Mouse (Mus musculus) kidney, postnatal 0 days (tissue): ENCODE measurements around the gene Arhgap25. TPM values are rescaled to one million over a fixed set of nuclear protein-coding genes. Genes with fewer than 3 reads are reported as not detected.
"Not testable (repeated sequence)": the region's sequence is repeated elsewhere in the genome, so short reads cannot be mapped to it uniquely, and the experiment has no call there.

Experiments
- ATAC-seq: fragments of 200-750 bp; cut with Nextera tagmentation; replicated peaks from 2 replicates; pipeline ENCODE4 v1.8.0; 2017; ENCODE audit warnings: low read depth, moderate number of reproducible peaks, moderate TSS enrichment, moderate library complexity; ENCODE audit not compliant: low FRiP score
- DNase-seq: peaks from one replicate; pipeline ENCODE4 v3.0.0-alpha.2; 2016; ENCODE audit warnings: low spot score
- H3K27ac ChIP-seq: fragments of 300-500 bp; sonication (generic); 2 replicates; pipeline ENCODE4 v1.5.1; 2014; ENCODE audit warnings: mild to moderate bottlenecking
- H3K27me3 ChIP-seq: fragments of 300-500 bp; sonication (generic); 2 replicates; pipeline ENCODE4 v1.6.1; 2014; ENCODE audit warnings: low read length, mixed read lengths; ENCODE audit not compliant: insufficient read depth
- H3K36me3 ChIP-seq: fragments of 300-500 bp; sonication (generic); 2 replicates; pipeline ENCODE4 v1.6.1; 2014; ENCODE audit warnings: low read length, mixed read lengths; ENCODE audit not compliant: insufficient read depth
- H3K4me1 ChIP-seq: fragments of 300-500 bp; sonication (generic); replicated peaks from 2 replicates; pipeline ENCODE4 v1.6.1; 2014; ENCODE audit warnings: antibody characterized with exemption, low read length, mixed read lengths; ENCODE audit not compliant: insufficient read depth
- H3K4me2 ChIP-seq: fragments of 300-500 bp; sonication (generic); 2 replicates; pipeline ENCODE4 v1.6.1; 2014; ENCODE audit warnings: mild to moderate bottlenecking, low read length, moderate library complexity, mixed read lengths
- H3K4me3 ChIP-seq: fragments of 300-500 bp; sonication (generic); replicated peaks from 2 replicates; pipeline ENCODE4 v1.5.1; 2014; ENCODE audit warnings: low read depth, low read length
- H3K9ac ChIP-seq: fragments of 300-500 bp; sonication (generic); 2 replicates; pipeline ENCODE4 v1.6.1; 2014; ENCODE audit warnings: low read depth, low read length
- H3K9me3 ChIP-seq: fragments of 300-500 bp; sonication (generic); replicated peaks from 2 replicates; pipeline ENCODE4 v1.6.1; 2016; ENCODE audit warnings: low read length, inconsistent platforms, mixed read lengths
- CTCF ChIP-seq: IDR thresholded peaks from 2 replicates; pipeline ENCODE4 v1.5.1; 2016; ENCODE audit warnings: antibody characterized with exemption, low read depth, mild to moderate bottlenecking, moderate library complexity
- WGBS: fragments of 180-500 bp; shearing (Covaris S2); extraction: QIAGEN DNeasy Blood & Tissue Kit; methylation state at CpG from one replicate; pipeline ENCODE4 v1.1.7; 2014; 5-methylcytosine and 5-hydroxymethylcytosine counted together
- polyA plus RNA-seq: library from polyadenylated mRNA; unstranded; fragments of >200 nt; fragmentation: Nextera tagmentation; extraction: Ambion mirVana; gene quantifications from 2 replicates; pipeline ENCODE4 v1.2.1, GENCODE M21; 2015

The Arhgap25 gene
- polyA plus RNA-seq, 1 experiment from 2014 or later: 4.1 TPM

GRCm38 (mm10) chr6:87483224-87483899, 49.7 kb downstream of the Arhgap25 start:
- H3K4me3 ChIP-seq: no peak overlapping the region
- no peak for TF ChIP-seq CTCF
- no peak overlapping the region for H3K9ac ChIP-seq
- 35% methylated on average over 12 of the region's 12 CpGs for WGBS
- H3K36me3 ChIP-seq: no peaks in the 10 kb centered on the region
- ATAC-seq: no peak
- no peaks in the 10 kb centered on the region for H3K9me3 ChIP-seq
- no peak for DNase-seq
- H3K27me3 ChIP-seq: no peaks in the 10 kb centered on the region
- no peak overlapping the region for H3K4me2 ChIP-seq
- no peak overlapping the region for H3K27ac ChIP-seq
- H3K4me1 ChIP-seq: no peaks in the 10 kb centered on the region

GRCm38 (mm10) chr6:87479291-87479999, 53.6 kb downstream of the Arhgap25 start:
- H3K27ac ChIP-seq: no peak overlapping the region
- no peak for TF ChIP-seq CTCF
- WGBS: 26% methylated on average over 5 of the region's 5 CpGs
- H3K4me1 ChIP-seq: no peaks in the 10 kb centered on the region
- H3K4me2 ChIP-seq: no peak overlapping the region
- H3K27me3 ChIP-seq: no peaks in the 10 kb centered on the region
- no peak overlapping the region for H3K9ac ChIP-seq
- no peaks in the 10 kb centered on the region for H3K9me3 ChIP-seq
- H3K36me3 ChIP-seq: no peaks in the 10 kb centered on the region
- no peak overlapping the region for H3K4me3 ChIP-seq
- no peak for DNase-seq
- no peak for ATAC-seq

GRCm38 (mm10) chr6:87478847-87479246, 54.2 kb downstream of the Arhgap25 start:
- TF ChIP-seq CTCF: no peak
- WGBS: 51% methylated on average over 4 of the region's 4 CpGs
- Histone ChIP-seq H3K27ac (no peak overlapping the region), H3K4me2 (no peak overlapping the region), H3K36me3 (no peaks in the 10 kb centered on the region), H3K4me3 (no peak overlapping the region), H3K9me3 (no peaks in the 10 kb centered on the region), H3K4me1 (no peaks in the 10 kb centered on the region), H3K27me3 (no peaks in the 10 kb centered on the region), H3K9ac (no peak overlapping the region)
- DNase-seq (no peak), ATAC-seq (no peak)

GRCm38 (mm10) chr6:87475223-87475622, 57.8 kb downstream of the Arhgap25 start:
- WGBS: 83% methylated on average over 5 of the region's 5 CpGs
- no peak overlapping the region for H3K9ac ChIP-seq
- no peaks in the 10 kb centered on the region for H3K4me1 ChIP-seq
- TF ChIP-seq CTCF: no peak
- no peak overlapping the region for H3K4me2 ChIP-seq
- no peaks in the 10 kb centered on the region for H3K36me3 ChIP-seq
- DNase-seq (no peak), ATAC-seq (no peak)
- H3K9me3 ChIP-seq: no peaks in the 10 kb centered on the region
- no peak overlapping the region for H3K27ac ChIP-seq
- H3K27me3 ChIP-seq: no peaks in the 10 kb centered on the region
- no peak overlapping the region for H3K4me3 ChIP-seq

GRCm38 (mm10) chr6:87470098-87470497, 63.0 kb downstream of the Arhgap25 start:
- H3K4me1 ChIP-seq, H3K27ac ChIP-seq, DNase-seq, ATAC-seq, H3K27me3 ChIP-seq, H3K4me2 ChIP-seq, H3K9ac ChIP-seq, H3K9me3 ChIP-seq, H3K36me3 ChIP-seq, H3K4me3 ChIP-seq: not testable (repeated sequence)
- 56% methylated on average over 12 of the region's 12 CpGs for WGBS

- no peak for TF ChIP-seq CTCF
- WGBS: 86% methylated on average over 10 of the region's 10 CpGs
Measured at GRCm38 (mm10) chr6:87468372-87468771, 64.7 kb downstream of the Arhgap25 start.

More at GRCm38 (mm10) chr6:87468372-87468771, 64.7 kb downstream of the Arhgap25 start:
- no peak for DNase-seq
- no peaks in the 10 kb centered on the region for H3K36me3 ChIP-seq
- no peaks in the 10 kb centered on the region for H3K27me3 ChIP-seq
- ATAC-seq: no peak
- no peaks in the 10 kb centered on the region for H3K4me1 ChIP-seq
- no peaks in the 10 kb centered on the region for H3K9me3 ChIP-seq
- H3K4me2 ChIP-seq: no peak overlapping the region
- no peak overlapping the region for H3K27ac ChIP-seq
- H3K4me3 ChIP-seq: no peak overlapping the region
- H3K9ac ChIP-seq: no peak overlapping the region
